Mouse (Mus musculus) embryonic fibroblast, embryonic 13.5 days (primary cell): ENCODE results near the gene Ppt1. TPM values are rescaled to one million over a fixed set of nuclear protein-coding genes. Genes with fewer than 3 reads are reported as not detected.

Experiments
- H3K27ac ChIP-seq: 2 replicates; pipeline ENCODE4 v1.5.1; 2012; ENCODE audit warnings: low read length, control low read depth, inconsistent platforms; ENCODE audit not compliant: insufficient read depth
- H3K4me1 ChIP-seq: 2 replicates; pipeline ENCODE4 v1.6.1; 2011; ENCODE audit warnings: low read length; ENCODE audit not compliant: control insufficient read depth, insufficient read depth
- H3K4me3 ChIP-seq: 2 replicates; pipeline ENCODE4 v1.5.1; 2011; ENCODE audit warnings: mild to moderate bottlenecking, control low read depth, low read length; ENCODE audit not compliant: insufficient read depth
- CTCF ChIP-seq: IDR thresholded peaks from 2 replicates; pipeline ENCODE4 v1.5.1; 2011; ENCODE audit warnings: mild to moderate bottlenecking, control low read depth, low read length, moderate library complexity, borderline replicate concordance; ENCODE audit not compliant: insufficient read depth
- POLR2A ChIP-seq: IDR thresholded peaks from 2 replicates; pipeline ENCODE4 v1.6.1; 2011; ENCODE audit warnings: low read depth, mild to moderate bottlenecking, control low read depth, low read length, moderate library complexity
- polyA plus RNA-seq: library from polyadenylated mRNA; stranded (reverse); fragments of >200 nt; gene quantifications from 2 replicates; pipeline ENCODE4 v1.2.4, GENCODE M21; 2011; ENCODE audit warnings: low read depth; ENCODE audit not compliant: missing spikeins, insufficient read length

The Ppt1 gene
- polyA plus RNA-seq, 1 experiment: 75.8 TPM

DNA sequence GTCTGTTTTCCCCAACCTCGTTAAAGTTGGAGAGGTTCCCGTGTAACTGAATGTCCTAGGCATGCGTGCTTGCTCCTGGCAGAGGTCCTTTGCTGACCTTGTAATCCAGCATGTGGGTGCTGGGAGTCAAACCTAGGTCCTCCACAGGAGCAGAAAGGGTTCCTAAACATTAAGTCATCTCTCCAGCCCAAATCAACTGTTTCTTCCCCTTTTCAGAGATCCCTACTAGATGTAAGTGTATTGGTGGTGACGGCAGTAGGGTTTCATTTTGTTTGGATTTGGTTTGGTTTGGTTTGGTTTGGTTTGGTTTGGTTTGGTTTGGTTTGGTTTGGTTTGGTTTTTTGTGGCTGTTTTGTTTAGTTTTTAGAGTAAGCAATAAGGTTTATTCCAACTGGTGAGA, 61.7 kb downstream of the Ppt1 start:
- Histone ChIP-seq H3K4me1 (no peaks in the 10 kb centered on the region), H3K27ac (no peak overlapping the region), H3K4me3 (no peak overlapping the region)
- TF ChIP-seq CTCF (no peak), POLR2A (no peak)

DNA sequence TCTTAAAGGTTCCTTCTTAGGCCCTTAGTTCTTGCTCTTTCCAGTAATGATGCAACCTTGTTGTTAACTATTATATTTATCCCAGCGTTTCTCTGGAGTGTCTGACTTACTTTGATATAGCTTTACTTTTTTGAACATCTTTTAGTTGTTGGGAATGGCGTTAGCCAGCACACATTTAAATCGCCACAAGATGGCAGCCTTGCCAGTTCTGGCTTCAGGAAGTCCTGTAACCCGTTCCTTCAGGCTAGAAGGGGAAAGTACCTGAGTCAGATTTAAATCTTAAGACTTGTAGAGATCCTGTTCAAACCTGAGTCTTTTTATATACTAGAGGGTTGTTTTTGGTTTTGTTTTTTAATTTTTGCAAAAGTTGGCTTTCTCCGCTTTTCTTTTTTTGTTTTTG, 62.3 kb downstream of the Ppt1 start:
- Histone ChIP-seq H3K4me3 (no peak overlapping the region), H3K27ac (no peak overlapping the region), H3K4me1 (no peaks in the 10 kb centered on the region)
- peak; percentile 38; the same call in 1 of the 2 replicates for TF ChIP-seq CTCF
- TF ChIP-seq POLR2A: no peak

DNA sequence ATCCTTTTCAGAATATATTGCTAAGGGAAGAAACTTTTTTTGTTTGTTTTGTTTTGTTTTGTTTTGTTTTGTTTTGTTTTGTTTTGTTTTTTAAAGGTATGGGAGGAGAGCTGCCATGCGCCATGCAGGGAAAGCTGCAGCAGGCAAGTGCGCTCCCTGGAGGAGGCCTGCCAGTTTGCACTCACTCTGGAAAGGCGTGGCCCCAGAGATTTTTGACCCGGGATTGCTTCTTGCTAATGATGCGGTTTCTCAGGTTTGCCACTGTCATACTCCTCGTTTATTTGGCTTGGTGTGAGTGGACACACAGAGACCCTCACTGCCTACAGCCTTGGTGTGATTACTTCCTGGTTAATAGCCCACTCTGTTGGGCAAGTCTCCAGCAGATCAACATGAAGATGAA, 66.1 kb downstream of the Ppt1 start:
- no peak overlapping the region for H3K4me3 ChIP-seq
- no peaks in the 10 kb centered on the region for H3K4me1 ChIP-seq
- no peak for TF ChIP-seq POLR2A
- peak; percentile 42; the same call in 1 of the 2 replicates for TF ChIP-seq CTCF
- H3K27ac ChIP-seq: no peak overlapping the region

DNA sequence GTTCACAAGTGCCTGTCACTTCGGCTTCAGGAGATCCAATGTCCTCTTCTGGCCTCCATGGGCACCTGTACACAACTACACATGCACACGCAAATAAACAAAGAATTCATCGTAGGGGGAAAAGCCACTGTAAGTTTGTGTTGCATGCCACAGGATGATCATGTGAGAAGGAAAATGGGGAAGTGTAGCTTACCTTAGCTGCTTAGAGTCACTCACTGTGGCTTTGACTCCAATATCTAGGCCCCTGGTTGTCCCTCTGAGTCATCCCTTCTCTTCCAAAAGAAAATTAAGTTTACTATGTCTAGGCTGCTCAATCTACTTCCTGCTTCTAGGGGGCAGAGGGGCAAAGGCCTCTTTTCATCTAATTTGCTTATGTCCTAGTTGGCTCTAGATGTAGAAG, 67.7 kb downstream of the Ppt1 start:
- no peak overlapping the region for H3K27ac ChIP-seq
- H3K4me1 ChIP-seq: no peaks in the 10 kb centered on the region
- TF ChIP-seq POLR2A: no peak
- no peak overlapping the region for H3K4me3 ChIP-seq

DNA sequence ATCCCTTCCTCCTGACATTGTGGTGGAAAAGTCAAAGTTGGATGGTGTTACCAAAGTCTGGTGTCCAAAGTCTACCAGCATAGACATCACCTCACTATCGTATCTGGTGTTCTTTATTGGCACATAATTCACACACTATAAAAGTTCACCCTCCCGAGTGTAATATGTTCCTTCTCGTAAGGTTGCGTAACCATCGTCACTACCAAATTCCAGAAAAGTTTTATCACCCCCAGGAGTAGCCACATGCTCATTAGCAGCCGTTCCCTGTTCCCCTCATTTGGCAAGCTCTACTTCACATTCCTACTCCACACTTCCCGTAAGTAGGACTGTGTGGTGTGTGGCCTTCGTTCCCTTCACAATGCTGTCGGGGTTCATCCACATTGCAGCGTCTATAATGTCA, 69.3 kb downstream of the Ppt1 start:
- TF ChIP-seq POLR2A (no peak), CTCF (no peak)
- no peaks in the 10 kb centered on the region for H3K4me1 ChIP-seq
- no peak overlapping the region for H3K27ac ChIP-seq
- no peak overlapping the region for H3K4me3 ChIP-seq

Other genes starting within 250 kb of the Ppt1 start
- gene 9530002B09Rik, start 147.0 kb upstream of the Ppt1 start, polyA plus RNA-seq: not detected in 2 replicates
- gene Cap1, start 49.8 kb downstream of the Ppt1 start, polyA plus RNA-seq: 317 and 412 TPM in 2 replicates
- 2.8 and 4.3 TPM in 2 replicates for gene Mfsd2a, start 124.9 kb downstream of the Ppt1 start, polyA plus RNA-seq
- gene Mycl, start 159.4 kb downstream of the Ppt1 start, polyA plus RNA-seq: 4.1 and 7.1 TPM in 2 replicates
- 11.2 and 15.7 TPM in 2 replicates for gene Trit1, start 180.4 kb downstream of the Ppt1 start, polyA plus RNA-seq